Comparison of ENCODE assay signal across 17 mouse cellular contexts in the genomic region with DNA sequence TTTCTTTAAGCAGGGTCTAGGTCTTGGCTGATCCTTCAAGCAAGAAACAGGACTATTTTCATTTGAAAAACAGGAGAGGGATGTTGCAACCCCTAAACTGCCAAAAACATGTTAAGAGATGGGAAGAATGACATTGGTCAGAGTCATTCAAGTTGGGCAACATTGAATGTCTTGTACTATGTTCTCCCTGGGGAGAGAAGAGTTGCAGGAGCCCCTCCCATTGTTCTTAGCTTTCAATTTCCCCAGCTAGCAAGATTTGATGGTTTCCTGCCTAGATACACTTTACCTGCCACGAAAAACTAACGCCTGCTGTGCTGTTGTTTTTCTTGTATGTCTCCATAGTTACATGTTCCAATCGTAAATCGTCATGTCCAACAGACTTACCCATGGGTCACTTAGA. TPM values are rescaled to one million over a fixed set of nuclear protein-coding genes. Genes with fewer than 3 reads are reported as not detected.
"Had no signal": no experiment of that assay in that cellular context is flagged by ENCODE, and none has a peak within 500 bp of the region (broad histone marks: within the 10 kb centered on the region; RNA-seq: fewer than 3 reads in every experiment).

No protein-coding gene starts in this region.

- DNase-seq: kidney, adult 9 months; kidney, postnatal 36 days; layer of hippocampus, adult 9-11 months; lung, embryonic 14.5 days; lung, postnatal 10 days; lung, postnatal 4 days; right cerebral cortex, postnatal 14 days; thymus, postnatal 36 days had no signal

- H3K36me3 ChIP-seq: limb, embryonic 13.5 days; midbrain, embryonic 12.5 days; neural tube, embryonic 13.5 days had no signal

- H3K4me3 ChIP-seq: limb, embryonic 13.5 days; midbrain, embryonic 12.5 days; neural tube, embryonic 13.5 days had no signal

- H3K27me3 ChIP-seq: limb, embryonic 13.5 days; midbrain, embryonic 12.5 days; neural tube, embryonic 13.5 days had no signal

- H3K4me2 ChIP-seq: limb, embryonic 13.5 days; lung, embryonic 14.5 days; midbrain, embryonic 12.5 days; neural tube, embryonic 13.5 days had no signal

- H3K27ac ChIP-seq: kidney, postnatal 0 days; limb, embryonic 13.5 days; midbrain, embryonic 12.5 days; neural tube, embryonic 13.5 days had no signal

- H3K9me3 ChIP-seq: limb, embryonic 13.5 days; midbrain, embryonic 12.5 days; neural tube, embryonic 13.5 days had no signal

- ATAC-seq: midbrain, embryonic 16.5 days had no signal

- H3K9ac ChIP-seq: limb, embryonic 13.5 days; lung, embryonic 14.5 days; midbrain, embryonic 12.5 days; neural tube, embryonic 13.5 days had no signal

- H3K4me1 ChIP-seq: limb, embryonic 13.5 days; midbrain, embryonic 12.5 days; neural tube, embryonic 13.5 days had no signal

RNA-seq across cellular contexts. Expression of a gene that starts 15.5 kb away (rescaled TPM):
- total RNA-seq: layer of hippocampus, adult 18-20 months; left cerebral cortex, postnatal 36 days had no signal
- polyA plus RNA-seq: kidney, postnatal 0 days; limb, embryonic 13.5 days; liver, embryonic 16.5 days; midbrain, embryonic 16.5 days had no signal

RNA-seq across cellular contexts. Expression of a gene that starts 27.3 kb away (rescaled TPM):
- total RNA-seq: layer of hippocampus, adult 18-20 months; left cerebral cortex, postnatal 36 days had no signal

RNA-seq across cellular contexts. Expression of a gene that starts 58.9 kb away (rescaled TPM):
- total RNA-seq: layer of hippocampus, adult 18-20 months; left cerebral cortex, postnatal 36 days had no signal
- polyA plus RNA-seq: limb, embryonic 13.5 days; lung, embryonic 14.5 days; midbrain, embryonic 12.5 days; midbrain, embryonic 16.5 days; neural tube, embryonic 13.5 days; stomach, embryonic 16.5 days had no signal
